Comparison of ENCODE assay signal across 8 mouse cellular contexts in the genomic region with DNA sequence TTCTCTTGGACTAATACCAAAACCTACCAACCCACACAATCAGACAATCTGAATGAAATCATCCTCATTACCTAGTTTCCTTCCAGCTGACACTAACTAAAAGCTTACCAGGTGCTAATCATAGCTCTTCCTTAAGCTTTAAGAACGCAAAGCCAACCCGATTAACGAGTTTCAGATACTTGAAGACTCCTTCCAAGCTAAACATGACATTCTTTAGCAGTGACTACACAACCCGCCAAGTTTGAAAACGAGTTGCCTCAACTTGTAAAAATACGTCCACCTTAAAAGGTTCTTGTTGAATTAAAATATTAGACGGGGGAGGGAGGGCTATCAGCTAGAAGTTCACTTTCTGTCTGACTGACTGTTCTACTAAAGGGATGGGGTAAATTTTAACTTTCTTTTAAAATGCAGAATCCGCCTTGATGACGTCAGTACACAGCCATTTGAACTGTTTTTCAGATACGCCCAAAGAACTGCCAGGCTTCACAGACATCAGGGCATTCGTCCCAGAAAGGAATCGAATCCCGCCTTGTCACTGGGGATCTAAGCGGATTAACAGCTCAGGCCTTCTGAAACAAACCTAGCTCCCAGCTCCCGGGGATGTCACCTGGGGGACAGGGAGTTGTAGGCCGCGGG. TPM values are rescaled to one million over a fixed set of nuclear protein-coding genes. Genes with fewer than 3 reads are reported as not detected.
DNase-seq lines count a peak whose midpoint lies in the region; ATAC-seq and TF ChIP-seq lines count a peak whose summit lies in the region.

No protein-coding gene starts in this region.

- H3K9me3 ChIP-seq in kidney, embryonic 15.5 days (replicated peaks), result no peaks in the 10 kb centered on the region
- H3K9me3 ChIP-seq in forebrain, embryonic 12.5 days, result no peaks in the 10 kb centered on the region
- H3K9me3 ChIP-seq in limb, embryonic 10.5 days (replicated peaks), result no peaks in the 10 kb centered on the region
- H3K9me3 ChIP-seq in midbrain, postnatal 0 days (ENCODE audit: low read length), result no peaks in the 10 kb centered on the region

- peaks cover 14% of the 10 kb centered on the region; the same call in 1 of the 2 replicates for H3K4me1 ChIP-seq in kidney, embryonic 15.5 days
- peaks cover 13% of the 10 kb centered on the region; the same call in 1 of the 2 replicates for H3K4me1 ChIP-seq in forebrain, embryonic 12.5 days
- H3K4me1 ChIP-seq in limb, embryonic 10.5 days, result peaks cover 9% of the 10 kb centered on the region; the same call in 1 of the 2 replicates
- peaks cover 3% of the 10 kb centered on the region; the same call in 1 of the 2 replicates for H3K4me1 ChIP-seq in midbrain, postnatal 0 days (ENCODE audit: insufficient read depth, low read length)

- CTCF ChIA-PET in Patski (lab: Charles Lee), result interaction anchor here (1.4 kb wide), 1 partner anchor 14 kb away, joined by 3 read pairs; no protein-coding TSS in a partner anchor

- in situ Hi-C loops in Patski (cut with MboI; ENCODE audit: low pct_unique_long_range_greater_than_20kb), result no loop called here

- WGBS in kidney, embryonic 15.5 days, result 2% methylated on average over 17 of the region's 17 CpGs
- 3% methylated on average over 17 of the region's 17 CpGs for WGBS in forebrain, embryonic 12.5 days
- WGBS in limb, embryonic 10.5 days, result 7% methylated on average over 17 of the region's 17 CpGs
- 6% methylated on average over 17 of the region's 17 CpGs for WGBS in midbrain, postnatal 0 days

- H3K4me3 ChIP-seq in kidney, embryonic 15.5 days (replicated peaks), result peak overlapping the region; percentile 89
- peak overlapping the region; percentile 77 for H3K4me3 ChIP-seq in forebrain, embryonic 12.5 days (replicated peaks)
- H3K4me3 ChIP-seq in limb, embryonic 10.5 days, result peak overlapping the region; percentile 87
- peak overlapping the region; percentile 79 for H3K4me3 ChIP-seq in midbrain, postnatal 0 days (ENCODE audit: low read depth, low read length)

- no peaks in the 10 kb centered on the region for H3K27me3 ChIP-seq in kidney, embryonic 15.5 days
- no peaks in the 10 kb centered on the region for H3K27me3 ChIP-seq in Patski
- no peaks in the 10 kb centered on the region for H3K27me3 ChIP-seq in forebrain, embryonic 12.5 days
- no peaks in the 10 kb centered on the region for H3K27me3 ChIP-seq in limb, embryonic 10.5 days (ENCODE audit: low read depth, poor library complexity, severe bottlenecking)
- no peaks in the 10 kb centered on the region for H3K27me3 ChIP-seq in midbrain, postnatal 0 days (ENCODE audit: insufficient read depth, low read length)

- POLR2A ChIA-PET in Patski (lab: Charles Lee), result interaction anchor here (1.0 kb wide), 1 partner anchor 328 kb away, joined by 4 read pairs; no protein-coding TSS in a partner anchor

- peak; percentile 59 for ATAC-seq in kidney, embryonic 15.5 days (replicated peaks; ENCODE audit: low FRiP score)
- peak; percentile 57 for ATAC-seq in Patski
- peak; percentile 37; the same call in 1 of the 2 replicates for ATAC-seq in forebrain, embryonic 12.5 days (ENCODE audit: low FRiP score)
- ATAC-seq in midbrain, postnatal 0 days (ENCODE audit: low FRiP score), result peak; percentile 18

- H3K4me2 ChIP-seq in kidney, embryonic 15.5 days, result peak overlapping the region; percentile 87
- H3K4me2 ChIP-seq in forebrain, embryonic 12.5 days, result peak overlapping the region; percentile 75
- H3K4me2 ChIP-seq in midbrain, postnatal 0 days (ENCODE audit: low read depth, low read length, poor library complexity, severe bottlenecking), result peak overlapping the region; percentile 99

- 0 out of 2 replicates have a peak, but pooled peaks cover 3% of the 10 kb centered on the region for H3K36me3 ChIP-seq in kidney, embryonic 15.5 days
- H3K36me3 ChIP-seq in forebrain, embryonic 12.5 days (replicated peaks), result no peaks in the 10 kb centered on the region; the same call in 1 of the 2 replicates
- H3K36me3 ChIP-seq in limb, embryonic 10.5 days, result peaks cover 14% of the 10 kb centered on the region
- no peaks in the 10 kb centered on the region for H3K36me3 ChIP-seq in midbrain, postnatal 0 days (ENCODE audit: insufficient read depth, low read length)

- H3K27ac ChIP-seq in kidney, embryonic 15.5 days, result peak overlapping the region; percentile 79
- 0 out of 2 replicates have a peak overlapping the region, but pooled peaks have one; percentile 42 for H3K27ac ChIP-seq in forebrain, embryonic 12.5 days
- H3K27ac ChIP-seq in limb, embryonic 10.5 days, result peak overlapping the region; percentile 90
- H3K27ac ChIP-seq in midbrain, postnatal 0 days (ENCODE audit: low read depth, low read length), result no peak overlapping the region

- no peak for TF ChIP-seq CTCF in Patski (IDR thresholded peaks at IDR 0.05)
- no peak for TF ChIP-seq CTCF in midbrain, postnatal 0 days (IDR thresholded peaks at IDR 0.05)

- H3K9ac ChIP-seq in kidney, embryonic 15.5 days, result peak overlapping the region; percentile 64
- H3K9ac ChIP-seq in forebrain, embryonic 12.5 days, result peak overlapping the region; percentile 74
- peak overlapping the region; percentile 19; the same call in 1 of the 2 replicates for H3K9ac ChIP-seq in midbrain, postnatal 0 days (replicated peaks; ENCODE audit: low read length, poor library complexity, severe bottlenecking)

- no peak for DNase-seq in kidney, adult 11 months
- DNase-seq in Patski (ENCODE audit: low read depth, low spot score), result peak; percentile 46
- DNase-seq in limb, embryonic 10.5 days (ENCODE audit: low spot score), result no peak
- peak; percentile 18 for DNase-seq in midbrain, postnatal 0 days (ENCODE audit: low spot score)
- DNase-seq in cerebellum, postnatal 36 days, result no peak
- no peak for DNase-seq in right cerebral cortex, postnatal 4 days

RNA-seq across cellular contexts. Expression of a gene that starts 0.6 kb away (rescaled TPM):
- polyA plus RNA-seq in kidney, embryonic 15.5 days (2015; fragmentation: Nextera tagmentation; extraction: Ambion mirVana), result 12.4 and 13.1 TPM in 2 replicates
- polyA plus RNA-seq in Patski (2021), result 25.5 TPM
- polyA plus RNA-seq in forebrain, embryonic 12.5 days (2016; fragmentation: Nextera tagmentation; extraction: Ambion mirVana), result 11.8 and 15.4 TPM in 2 replicates
- 10.7 and 12.6 TPM in 2 replicates for polyA plus RNA-seq in limb, embryonic 10.5 days (2016; fragmentation: Nextera tagmentation; extraction: Ambion mirVana)
- total RNA-seq in midbrain, postnatal 0 days (2014; rRNA removed), result 1.7 and 1.9 TPM in 2 replicates
- polyA plus RNA-seq in midbrain, postnatal 0 days (2015; fragmentation: Nextera tagmentation; extraction: Ambion mirVana), result 2.4 and 2.5 TPM in 2 replicates

Comparison
In these comparisons a context has a peak if more than half of its experiments do, and no peak if none do; other contexts are left out.
1. H3K9ac ChIP-seq: peak in every context shown above with its lines; median percentile 74 in forebrain, embryonic 12.5 days; 64 in kidney, embryonic 15.5 days; 19 in midbrain, postnatal 0 days.
2. DNase-seq: peak in Patski (single experiment) and midbrain, postnatal 0 days (single experiment); none in kidney, adult 11 months (single experiment), limb, embryonic 10.5 days (single experiment), cerebellum, postnatal 36 days (0 of 2) and right cerebral cortex, postnatal 4 days (single experiment).
3. Peak in every context shown above with its lines, with median percentiles within 50 percentile points of each other: ATAC-seq, H3K4me2 ChIP-seq and H3K4me3 ChIP-seq.